Mouse (Mus musculus) MEL (cell line): Measurements from ENCODE around the gene Gm42421.

Source experiments
- CTCF ChIP-seq, 3 experiments: IDR thresholded peaks in 2 of 3; conservative IDR thresholded peaks in 1 of 3; 2 replicates each; pipeline ENCODE4 v1.5.1; 2011 to 2012; ENCODE audit warnings: low read length in 3 of 3, low read depth in 2 of 3, mild to moderate bottlenecking in 2 of 3, improper control_type of control experiment in 1 of 3, inconsistent platforms in 1 of 3, mixed read lengths in 1 of 3, moderate library complexity in 1 of 3; ENCODE audit not compliant: control insufficient read depth in 1 of 3, insufficient read depth in 1 of 3, poor library complexity in 1 of 3, severe bottlenecking in 1 of 3
- KAT2A ChIP-seq: conservative IDR thresholded peaks from 2 replicates; pipeline ENCODE4 v1.6.1; 2012; ENCODE audit warnings: low read depth, low read length, improper control_type of control experiment, inconsistent platforms
- MXI1 ChIP-seq: IDR thresholded peaks from 2 replicates; pipeline ENCODE4 v1.6.1; 2011; ENCODE audit warnings: mild to moderate bottlenecking, low read depth, low read length, improper control_type of control experiment
- NRF1 ChIP-seq: IDR thresholded peaks from 2 replicates; pipeline ENCODE4 v1.6.1; 2014; ENCODE audit warnings: low read depth, mild to moderate bottlenecking, inconsistent platforms, low read length, improper control_type of control experiment, moderate library complexity; ENCODE audit not compliant: poor library complexity, insufficient read depth, severe bottlenecking
- POLR2A ChIP-seq, 2 experiments: IDR thresholded peaks; 2 replicates each; pipeline ENCODE4 v1.6.1; 2011 to 2012; ENCODE audit warnings: low read length in 2 of 2, mild to moderate bottlenecking in 2 of 2, control low read depth in 1 of 2, improper control_type of control experiment in 1 of 2, low read depth in 1 of 2, moderate library complexity in 1 of 2; ENCODE audit not compliant: control insufficient read depth in 1 of 2, insufficient read depth in 1 of 2, poor library complexity in 1 of 2
- POLR2AphosphoS2 ChIP-seq: IDR thresholded peaks from 2 replicates; pipeline ENCODE4 v1.6.1; 2011; ENCODE audit warnings: low read length, improper control_type of control experiment
- RCOR1 ChIP-seq: IDR thresholded peaks from 2 replicates; pipeline ENCODE4 v1.6.1; 2012; ENCODE audit warnings: low read depth, mild to moderate bottlenecking, inconsistent platforms, low read length, improper control_type of control experiment
- TAL1 ChIP-seq: IDR thresholded peaks from 2 replicates; pipeline ENCODE4 v1.6.1; 2012; ENCODE audit warnings: mild to moderate bottlenecking, inconsistent platforms, low read length, moderate library complexity, mixed read lengths
- TCF12 ChIP-seq: IDR thresholded peaks from 2 replicates; pipeline ENCODE4 v1.6.1; 2014; ENCODE audit warnings: low read depth, mild to moderate bottlenecking, inconsistent platforms, low read length, improper control_type of control experiment, moderate library complexity
- ZKSCAN1 ChIP-seq: IDR thresholded peaks from 2 replicates; pipeline ENCODE4 v1.6.1; 2012; ENCODE audit warnings: low read depth, mild to moderate bottlenecking, inconsistent platforms, low read length, improper control_type of control experiment, moderate library complexity

DNA sequence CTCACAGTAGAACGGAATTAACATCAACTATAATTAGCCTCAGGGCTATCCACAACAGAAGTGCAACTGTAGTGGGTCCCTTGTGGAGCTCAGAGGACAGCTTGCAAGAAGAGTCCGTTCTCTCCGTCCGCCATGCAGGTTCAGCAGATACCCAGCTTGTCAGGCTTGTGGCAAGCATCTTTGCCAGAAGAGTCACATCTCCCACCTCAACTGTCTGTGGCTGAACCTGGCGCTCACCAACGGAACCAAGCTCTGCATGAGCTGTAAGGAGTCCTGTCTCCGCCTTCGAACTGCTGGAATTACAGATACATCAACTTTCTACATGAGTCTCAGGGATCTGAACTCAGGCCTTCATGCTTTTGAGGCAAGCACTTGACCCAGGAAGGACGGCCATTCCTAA lies 8.2 kb downstream of the Gm42421 start:
- no peak for TF ChIP-seq TCF12
- TF ChIP-seq RCOR1 = no peak
- no peak for TF ChIP-seq CTCF (IDR thresholded peaks at IDR 0.05 in 2 of 3, conservative IDR thresholded peaks at IDR 0.05 in 1 of 3; ENCODE audit: control insufficient read depth in 1 of 3, insufficient read depth in 1 of 3, low read depth in 2 of 3, low read length in 3 of 3, poor library complexity in 1 of 3, severe bottlenecking in 1 of 3)
- TF ChIP-seq MXI1 = no peak
- no peak for TF ChIP-seq ZKSCAN1
- TF ChIP-seq KAT2A = no peak
- TF ChIP-seq NRF1 = no peak
- no peak for TF ChIP-seq TAL1
- no peak for TF ChIP-seq POLR2A (IDR thresholded peaks at IDR 0.05; ENCODE audit: control insufficient read depth in 1 of 2, insufficient read depth in 1 of 2, low read depth in 1 of 2, low read length in 2 of 2, poor library complexity in 1 of 2)
- no peak for TF ChIP-seq POLR2AphosphoS2
